Mouse (Mus musculus) liver, postnatal 0 days (tissue): ENCODE measurements around the gene Fam169b.

Experiments
- CTCF ChIP-seq: sonication (generic); IDR thresholded peaks from 2 replicates; pipeline ENCODE4 v1.5.1; 2016; ENCODE audit warnings: antibody characterized with exemption, low read depth
- EP300 ChIP-seq: IDR thresholded peaks from 2 replicates; pipeline ENCODE4 v1.6.1; 2016; ENCODE audit warnings: antibody characterized with exemption, low read depth, mild to moderate bottlenecking

DNA sequence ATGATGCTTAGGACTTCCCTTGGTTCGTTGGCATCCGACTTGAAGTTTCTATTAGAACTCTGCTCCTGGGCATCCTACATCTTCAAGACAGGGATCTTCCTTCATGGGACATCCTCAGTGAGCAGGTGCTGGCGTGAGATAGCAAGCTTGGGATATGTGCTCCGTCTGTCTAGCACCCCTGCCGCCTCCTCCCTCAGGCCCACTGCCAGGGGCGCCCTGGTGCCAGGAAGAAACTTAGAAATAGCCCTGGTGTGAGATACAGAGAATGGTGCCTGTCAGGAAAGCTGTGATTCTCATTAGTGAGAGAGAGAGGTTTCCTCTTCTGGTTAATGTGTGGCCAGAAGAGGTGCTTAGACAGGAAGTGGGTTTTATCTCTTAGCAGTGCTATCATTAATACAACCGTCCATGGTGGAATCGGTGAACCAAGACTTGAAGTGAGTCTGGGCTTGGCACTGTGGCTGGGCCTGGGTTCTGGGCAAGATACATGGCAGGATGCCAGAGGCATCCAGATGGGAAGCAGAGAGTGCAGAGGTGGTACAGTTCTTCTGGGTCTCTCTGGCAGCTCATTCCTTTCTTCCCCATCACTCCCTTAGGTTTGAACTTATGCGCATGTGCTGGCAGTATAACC is 48.1 kb upstream of the Fam169b start:
- TF ChIP-seq EP300 (no peak), CTCF (no peak)
